Mouse (Mus musculus): ENCODE measurements at regions not wholly inside any gene's neighbourhood (a gene's known extent, or its start where the extent isn't known, plus 50 kb on each side); places are given as distances from the start of the nearest gene placed in this dataset.

GRCm38 (mm10) chr10:92225818-92226217 is 496.4 kb downstream of the Nedd1 start:
- Histone ChIP-seq H3K27me3 (ENCODE audit: control insufficient read depth, insufficient read depth, insufficient read length) (no peaks in the 10 kb centered on the region), H3K4me3 (ENCODE audit: insufficient read depth, poor library complexity, severe bottlenecking) (no peak overlapping the region), H3K79me2 (ENCODE audit: control insufficient read depth, insufficient read depth) (no peaks in the 10 kb centered on the region), H3K79me3 (ENCODE audit: low read depth) (no peaks in the 10 kb centered on the region), H3K36me3 (ENCODE audit: control insufficient read depth, insufficient read depth) (no peaks in the 10 kb centered on the region), H3ac (ENCODE audit: control insufficient read depth, insufficient read length, low read depth) (no peak overlapping the region)
- TF ChIP-seq CTCF (IDR thresholded peaks at IDR 0.05; ENCODE audit: control insufficient read depth, insufficient read depth, insufficient read length), result no peak
- no peak for TF ChIP-seq FOSL1 (IDR thresholded peaks at IDR 0.05; ENCODE audit: insufficient read depth, low read length, poor library complexity, severe bottlenecking)
- TF ChIP-seq CEBPB (IDR thresholded peaks at IDR 0.05; ENCODE audit: low read depth), result no peak
- no peak for TF ChIP-seq USF1 (IDR thresholded peaks at IDR 0.05; ENCODE audit: low read depth)
- TF ChIP-seq MYOG (IDR thresholded peaks at IDR 0.05; ENCODE audit: control insufficient read depth, extremely low read depth, insufficient read length), result no peak
- TF ChIP-seq MAX (IDR thresholded peaks at IDR 0.05), result no peak
- TF ChIP-seq MYOD1 (IDR thresholded peaks at IDR 0.05; ENCODE audit: control insufficient read depth, insufficient read length, low read depth), result no peak

DNA sequence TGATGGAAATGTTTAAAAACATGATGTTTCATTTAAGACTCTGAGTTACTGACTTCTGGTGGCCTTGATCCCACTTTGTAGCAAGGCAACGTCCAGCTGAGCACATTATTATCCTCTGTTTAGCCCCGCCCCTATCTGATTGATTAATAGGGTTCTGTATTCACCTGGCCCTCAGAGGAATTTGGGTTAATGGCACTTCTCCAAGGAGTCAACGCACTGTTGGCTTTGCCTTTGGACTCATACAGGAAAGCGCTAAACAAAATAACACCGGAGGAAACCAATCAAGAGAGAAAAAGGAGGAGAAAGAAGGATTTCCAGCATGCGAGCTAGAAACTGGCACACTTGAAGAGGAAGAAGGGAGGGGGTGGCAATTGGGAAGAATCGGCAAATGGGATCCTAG is 497.1 kb downstream of the Nedd1 start:
- H3K27me3 ChIP-seq (ENCODE audit: control insufficient read depth, insufficient read depth, insufficient read length), result no peaks in the 10 kb centered on the region
- H3K36me3 ChIP-seq (ENCODE audit: control insufficient read depth, insufficient read depth), result no peaks in the 10 kb centered on the region
- H3ac ChIP-seq (ENCODE audit: control insufficient read depth, insufficient read length, low read depth), result no peak overlapping the region
- no peak overlapping the region for H3K4me3 ChIP-seq (ENCODE audit: insufficient read depth, poor library complexity, severe bottlenecking)
- H3K79me2 ChIP-seq (ENCODE audit: control insufficient read depth, insufficient read depth), result no peaks in the 10 kb centered on the region
- no peaks in the 10 kb centered on the region for H3K79me3 ChIP-seq (ENCODE audit: low read depth)
- no peak for TF ChIP-seq USF1 (IDR thresholded peaks at IDR 0.05; ENCODE audit: low read depth)
- TF ChIP-seq CTCF (IDR thresholded peaks at IDR 0.05; ENCODE audit: control insufficient read depth, insufficient read depth, insufficient read length), result no peak
- TF ChIP-seq MAX (IDR thresholded peaks at IDR 0.05), result no peak
- no peak for TF ChIP-seq MYOG (IDR thresholded peaks at IDR 0.05; ENCODE audit: control insufficient read depth, extremely low read depth, insufficient read length)
- no peak for TF ChIP-seq FOSL1 (IDR thresholded peaks at IDR 0.05; ENCODE audit: insufficient read depth, low read length, poor library complexity, severe bottlenecking)
- no peak for TF ChIP-seq MYOD1 (IDR thresholded peaks at IDR 0.05; ENCODE audit: control insufficient read depth, insufficient read length, low read depth)
- no peak for TF ChIP-seq CEBPB (IDR thresholded peaks at IDR 0.05; ENCODE audit: low read depth)

DNA sequence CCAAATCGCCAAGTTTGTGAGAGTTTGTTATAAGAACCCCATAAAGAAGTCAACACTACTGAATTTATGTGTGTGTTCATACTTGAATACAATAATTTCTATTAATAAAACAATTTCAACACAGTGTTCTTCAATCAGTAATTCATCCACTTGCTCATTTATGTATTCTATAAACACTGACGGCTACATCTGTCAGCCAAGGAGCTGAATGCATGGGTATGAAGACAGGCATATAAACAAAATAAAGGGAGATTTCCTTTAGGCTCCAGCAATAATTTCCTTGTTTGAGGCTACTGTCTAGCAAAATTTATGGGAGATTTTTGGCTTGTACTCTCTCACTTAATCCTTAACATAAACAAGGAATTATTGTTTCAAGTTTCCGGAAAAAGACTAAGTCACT is 502.9 kb downstream of the Nedd1 start:
- H3ac ChIP-seq (ENCODE audit: control insufficient read depth, insufficient read length, low read depth), result no peak overlapping the region
- no peaks in the 10 kb centered on the region for H3K79me2 ChIP-seq (ENCODE audit: control insufficient read depth, insufficient read depth)
- no peaks in the 10 kb centered on the region for H3K27me3 ChIP-seq (ENCODE audit: control insufficient read depth, insufficient read depth, insufficient read length)
- no peaks in the 10 kb centered on the region for H3K36me3 ChIP-seq (ENCODE audit: control insufficient read depth, insufficient read depth)
- TF ChIP-seq MAX (IDR thresholded peaks at IDR 0.05) (no peak), CEBPB (IDR thresholded peaks at IDR 0.05; ENCODE audit: low read depth) (no peak), MYOG (IDR thresholded peaks at IDR 0.05; ENCODE audit: control insufficient read depth, extremely low read depth, insufficient read length) (no peak), MYOD1 (IDR thresholded peaks at IDR 0.05; ENCODE audit: control insufficient read depth, insufficient read length, low read depth) (no peak), CTCF (IDR thresholded peaks at IDR 0.05; ENCODE audit: control insufficient read depth, insufficient read depth, insufficient read length) (no peak), USF1 (IDR thresholded peaks at IDR 0.05; ENCODE audit: low read depth) (no peak)
- H3K79me3 ChIP-seq (ENCODE audit: low read depth), result no peaks in the 10 kb centered on the region
- H3K4me3 ChIP-seq (ENCODE audit: insufficient read depth, poor library complexity, severe bottlenecking), result no peak overlapping the region

GRCm38 (mm10) chr10:92170856-92171255 is 551.4 kb downstream of the Nedd1 start:
- Histone ChIP-seq H3ac (ENCODE audit: control insufficient read depth, insufficient read length, low read depth) (no peak overlapping the region), H3K79me3 (ENCODE audit: low read depth) (no peaks in the 10 kb centered on the region), H3K4me3 (ENCODE audit: insufficient read depth, poor library complexity, severe bottlenecking) (no peak overlapping the region), H3K36me3 (ENCODE audit: control insufficient read depth, insufficient read depth) (no peaks in the 10 kb centered on the region), H3K79me2 (ENCODE audit: control insufficient read depth, insufficient read depth) (no peaks in the 10 kb centered on the region), H3K27me3 (ENCODE audit: control insufficient read depth, insufficient read depth, insufficient read length) (no peaks in the 10 kb centered on the region)
- TF ChIP-seq MYOD1 (IDR thresholded peaks at IDR 0.05; ENCODE audit: control insufficient read depth, insufficient read length, low read depth) (no peak), MAX (IDR thresholded peaks at IDR 0.05) (no peak), CTCF (IDR thresholded peaks at IDR 0.05; ENCODE audit: control insufficient read depth, insufficient read depth, insufficient read length) (no peak)

DNA sequence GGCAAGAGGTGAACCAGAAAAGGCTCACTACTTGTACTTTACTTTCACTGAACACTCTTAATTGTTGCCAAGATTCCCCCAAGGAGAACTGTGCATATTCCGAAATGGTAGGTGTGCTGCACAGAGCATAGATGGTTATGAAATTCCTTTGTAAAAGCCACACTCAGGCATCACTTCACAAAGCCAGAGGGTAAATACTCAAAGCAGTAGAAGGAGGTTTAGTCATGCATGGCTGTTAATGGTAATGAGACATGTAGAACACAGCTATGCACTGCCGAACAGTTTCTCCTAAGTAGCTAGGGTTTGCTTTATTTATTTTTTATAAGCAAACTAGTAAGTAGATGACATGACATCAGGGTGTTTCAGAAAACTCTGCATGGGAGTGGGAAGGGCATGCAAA is 556.2 kb downstream of the Nedd1 start:
- H3K27me3 ChIP-seq (ENCODE audit: control insufficient read depth, insufficient read depth, insufficient read length), result no peaks in the 10 kb centered on the region
- no peak overlapping the region for H3K4me3 ChIP-seq (ENCODE audit: insufficient read depth, poor library complexity, severe bottlenecking)
- no peaks in the 10 kb centered on the region for H3K79me3 ChIP-seq (ENCODE audit: low read depth)
- TF ChIP-seq MYOG (IDR thresholded peaks at IDR 0.05; ENCODE audit: control insufficient read depth, extremely low read depth, insufficient read length), result no peak
- H3ac ChIP-seq (ENCODE audit: control insufficient read depth, insufficient read length, low read depth), result no peak overlapping the region
- H3K36me3 ChIP-seq (ENCODE audit: control insufficient read depth, insufficient read depth), result no peaks in the 10 kb centered on the region
- H3K79me2 ChIP-seq (ENCODE audit: control insufficient read depth, insufficient read depth), result no peaks in the 10 kb centered on the region

DNA sequence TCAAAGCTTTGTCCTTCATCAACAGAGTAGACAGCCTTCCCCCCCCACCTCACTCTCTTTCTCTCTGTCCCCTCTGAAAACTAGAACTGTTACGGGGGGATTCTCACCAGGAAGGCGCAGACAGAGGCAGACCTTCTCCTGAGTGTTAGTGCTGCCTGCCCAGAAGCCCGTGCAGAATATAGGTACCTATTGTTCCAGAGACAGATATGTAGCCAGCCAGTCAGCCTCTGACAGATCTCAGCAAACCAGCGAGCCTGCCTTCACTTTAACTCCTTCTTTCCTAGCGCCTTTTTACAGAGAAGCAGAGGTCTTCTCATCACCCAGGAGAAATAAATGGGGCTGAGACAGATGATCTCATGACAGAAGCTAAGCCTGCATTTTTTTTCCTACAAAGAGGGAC is 557.2 kb downstream of the Nedd1 start:
- Histone ChIP-seq H3K36me3 (ENCODE audit: control insufficient read depth, insufficient read depth) (no peaks in the 10 kb centered on the region), H3ac (ENCODE audit: control insufficient read depth, insufficient read length, low read depth) (no peak overlapping the region), H3K27me3 (ENCODE audit: control insufficient read depth, insufficient read depth, insufficient read length) (no peaks in the 10 kb centered on the region), H3K4me3 (ENCODE audit: insufficient read depth, poor library complexity, severe bottlenecking) (no peak overlapping the region), H3K79me2 (ENCODE audit: control insufficient read depth, insufficient read depth) (no peaks in the 10 kb centered on the region), H3K79me3 (ENCODE audit: low read depth) (no peaks in the 10 kb centered on the region)
- no peak for TF ChIP-seq USF1 (IDR thresholded peaks at IDR 0.05; ENCODE audit: low read depth)
- TF ChIP-seq FOSL1 (IDR thresholded peaks at IDR 0.05; ENCODE audit: insufficient read depth, low read length, poor library complexity, severe bottlenecking), result no peak
- no peak for TF ChIP-seq MAX (IDR thresholded peaks at IDR 0.05)
- no peak for TF ChIP-seq CEBPB (IDR thresholded peaks at IDR 0.05; ENCODE audit: low read depth)
- TF ChIP-seq MYOD1 (IDR thresholded peaks at IDR 0.05; ENCODE audit: control insufficient read depth, insufficient read length, low read depth), result no peak
- no peak for TF ChIP-seq MYOG (IDR thresholded peaks at IDR 0.05; ENCODE audit: control insufficient read depth, extremely low read depth, insufficient read length)
- TF ChIP-seq CTCF (IDR thresholded peaks at IDR 0.05; ENCODE audit: control insufficient read depth, insufficient read depth, insufficient read length), result no peak
